Mouse (Mus musculus) megakaryocyte, embryonic 14.5 days (primary cell): ENCODE results near the gene Mast4.

Source experiments
- FLI1 ChIP-seq: IDR thresholded peaks from 2 replicates; pipeline ENCODE4 v1.6.1; 2012; ENCODE audit warnings: low read length, inconsistent platforms, mixed read lengths
- GATA1 ChIP-seq: IDR thresholded peaks from 3 replicates; pipeline ENCODE4 v1.6.1; 2012; ENCODE audit warnings: mixed read lengths, low read length, inconsistent platforms, borderline replicate concordance

DNA sequence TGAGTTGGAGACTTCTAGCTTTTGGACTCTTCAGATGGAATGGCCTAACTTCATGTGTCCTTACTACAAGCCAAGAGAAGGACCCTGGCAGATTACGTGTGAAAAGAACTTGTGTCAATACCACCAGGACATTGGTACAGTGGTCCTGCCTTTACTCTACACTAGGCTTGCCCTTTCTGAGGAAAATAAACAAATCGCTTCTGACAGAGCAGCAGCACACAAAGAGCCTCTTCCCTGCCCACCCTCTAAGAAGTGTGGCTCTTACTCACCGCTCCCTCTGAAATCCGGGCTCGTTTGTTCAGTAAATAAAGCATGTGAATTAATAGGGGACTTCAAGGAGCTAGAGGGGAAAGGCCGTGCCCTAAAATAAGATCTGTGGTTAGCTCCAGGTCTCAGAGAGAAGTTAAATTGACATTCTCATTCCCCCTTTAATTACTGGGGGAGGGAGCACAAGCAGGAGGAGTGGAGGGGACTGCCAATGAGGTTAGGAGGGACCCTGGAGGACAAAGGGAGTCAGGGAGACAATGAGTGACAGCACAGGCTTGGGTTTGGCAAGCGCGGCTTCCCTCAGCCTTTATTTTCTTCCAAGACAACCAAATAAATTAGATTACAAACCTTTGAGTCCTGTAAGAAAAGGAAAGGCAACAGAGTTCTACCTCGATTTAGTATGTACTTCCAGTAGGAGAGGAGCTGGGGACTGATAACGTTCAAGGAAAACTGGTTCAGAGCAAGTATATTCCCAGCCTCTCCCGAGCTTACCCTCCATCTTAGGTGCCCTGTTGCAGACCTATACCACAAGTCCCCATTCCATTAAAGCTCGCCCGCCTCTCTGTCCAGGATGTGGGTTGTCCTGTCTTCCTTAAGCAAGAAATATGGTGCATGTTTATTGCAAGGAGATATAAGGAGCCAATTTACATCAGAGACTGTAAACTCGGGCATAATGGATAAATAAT is 85.9 kb downstream of the Mast4 start:
- TF ChIP-seq GATA1: no peak
- TF ChIP-seq FLI1: no peak
